Comparison of ENCODE assay signal across 8 mouse cellular contexts in genomic region chr19:16029253-16029771, GRCm38 (mm10). TPM values are rescaled to one million over a fixed set of nuclear protein-coding genes. Genes with fewer than 3 reads are reported as not detected.
A peak's percentile ranks its signal among the peaks of the same experiment; 100 is the strongest.
DNase-seq lines count a peak whose midpoint lies in the region; ATAC-seq and TF ChIP-seq lines count a peak whose summit lies in the region.
"Not testable (repeated sequence)": the region's sequence is repeated elsewhere in the genome, so short reads cannot be mapped to it uniquely, and the experiment has no call there.

No protein-coding gene starts in this region.

- peak; percentile 69 for TF ChIP-seq CTCF in layer of hippocampus, adult 2 months (conservative IDR thresholded peaks at IDR 0.05)
- not testable (repeated sequence) for TF ChIP-seq CTCF in lung, adult 2 months (IDR thresholded peaks at IDR 0.05; ENCODE audit: insufficient read depth, low read length)

- not testable (repeated sequence) for H3K9me3 ChIP-seq in hindbrain, embryonic 12.5 days (replicated peaks); neural tube, embryonic 11.5 days (ENCODE audit: control insufficient read depth, low read length)

- 32% methylated on average over 7 of the region's 9 CpGs for WGBS in hindbrain, embryonic 12.5 days
- WGBS in lung, adult 2 months: 3% methylated on average over 7 of the region's 9 CpGs
- WGBS in neural tube, embryonic 11.5 days: 37% methylated on average over 7 of the region's 9 CpGs

- ATAC-seq in hindbrain, embryonic 12.5 days (ENCODE audit: low FRiP score): peak; percentile 46; the same call in 1 of the 2 replicates
- not testable (repeated sequence) for ATAC-seq in neural tube, embryonic 11.5 days (ENCODE audit: insufficient read depth, low FRiP score, low TSS enrichment)

- H3K27me3 ChIP-seq in hindbrain, embryonic 12.5 days; neural tube, embryonic 11.5 days (ENCODE audit: control insufficient read depth, insufficient read depth, low read length): not testable (repeated sequence)

- DNase-seq in NIH3T3 (ENCODE audit: low read depth): peak; percentile 63
- peak; percentile 31 to 53 for DNase-seq in cerebellum, postnatal 14 days
- peak; percentile 28 to 45 for DNase-seq in frontal cortex, adult 2 months (ENCODE audit: extremely low spot score in 1 of 2, low spot score in 1 of 2)
- DNase-seq in layer of hippocampus, adult 2 months (ENCODE audit: low spot score in 2 of 2): peak; percentile 22 to 39
- peak; percentile 41 for DNase-seq in lung, adult 2 months
- peak; percentile 23 for DNase-seq in neural tube, embryonic 11.5 days (ENCODE audit: low spot score)
- peak; percentile 42 for DNase-seq in thymus, postnatal 4 days

- H3K27ac ChIP-seq in hindbrain, embryonic 12.5 days; neural tube, embryonic 11.5 days (ENCODE audit: low read depth, low read length): not testable (repeated sequence)
- peak overlapping the region; percentile 88 for H3K27ac ChIP-seq in layer of hippocampus, adult 2 months

- not testable (repeated sequence) for H3K9ac ChIP-seq in hindbrain, embryonic 12.5 days; neural tube, embryonic 11.5 days (ENCODE audit: low read length)

- peak overlapping the region; percentile 15 for H3K4me2 ChIP-seq in hindbrain, embryonic 12.5 days (replicated peaks)
- H3K4me2 ChIP-seq in neural tube, embryonic 11.5 days (ENCODE audit: low read depth): peak overlapping the region; percentile 32

- not testable (repeated sequence) for H3K36me3 ChIP-seq in hindbrain, embryonic 12.5 days; neural tube, embryonic 11.5 days (ENCODE audit: control insufficient read depth, insufficient read depth, low read length)

- not testable (repeated sequence) for TF ChIP-seq POLR2A in lung, adult 2 months (IDR thresholded peaks at IDR 0.05; ENCODE audit: borderline replicate concordance, extremely low read depth, low read depth, low read length)

- H3K4me3 ChIP-seq in hindbrain, embryonic 12.5 days; neural tube, embryonic 11.5 days (ENCODE audit: low read depth, low read length): not testable (repeated sequence)
- peak overlapping the region; percentile 53 for H3K4me3 ChIP-seq in layer of hippocampus, adult 2 months
- peak overlapping the region; percentile 77 for H3K4me3 ChIP-seq in lung, adult 2 months (replicated peaks; ENCODE audit: extremely low read depth, low read depth, low read length)

- not testable (repeated sequence) for H3K4me1 ChIP-seq in hindbrain, embryonic 12.5 days; lung, adult 2 months (ENCODE audit: control insufficient read depth, insufficient read depth, low read length); neural tube, embryonic 11.5 days (ENCODE audit: control insufficient read depth, insufficient read depth, low read length)

RNA-seq across cellular contexts. Expression of gene Cep78, which starts 44.5 kb away (rescaled TPM):
- 8.5 and 10.1 TPM in 2 replicates for polyA plus RNA-seq in frontal cortex, adult 2 months (2012; rRNA removed)
- 51.0 and 52.9 TPM in 2 replicates for polyA plus RNA-seq in hindbrain, embryonic 12.5 days (2016; fragmentation: Nextera tagmentation; extraction: Ambion mirVana)
- total RNA-seq in layer of hippocampus, adult 2 months (2021): 10 to 100 TPM; 11.0 to 12.7 TPM
- 3.0 and 3.1 TPM in 2 replicates for polyA plus RNA-seq in lung, adult 2 months (2012; rRNA removed)
- polyA plus RNA-seq in neural tube, embryonic 11.5 days (2014; fragmentation: Nextera tagmentation; extraction: Ambion mirVana): 50.9 and 54.8 TPM in 2 replicates
